Mouse (Mus musculus) common myeloid progenitor, adult 5-6 weeks (primary cell): ENCODE data around the gene Agtr2. TPM values are rescaled to one million over a fixed set of nuclear protein-coding genes. Genes with fewer than 3 reads are reported as not detected.
"Not testable (repeated sequence)": the region's sequence is repeated elsewhere in the genome, so short reads cannot be mapped to it uniquely, and the experiment has no call there.

Source experiments
- ATAC-seq: replicated peaks from 2 replicates; pipeline ENCODE4 v1.8.0; 2016; ENCODE audit warnings: low read depth, mild to moderate bottlenecking, moderate TSS enrichment, inconsistent platforms; ENCODE audit not compliant: poor library complexity, severe bottlenecking
- total RNA-seq: library from RNA; stranded (forward); fragments of 200-1000, 187-1606 nt; gene quantifications from 2 replicates; pipeline ENCODE4 v1.2.3, GENCODE M21; 2017

Gene Agtr2
- not detected in 2 replicates for total RNA-seq

GRCm38 (mm10) chrX:21484414-21484813, at the start of gene Agtr2:
Gene Agtr2 (plus strand): TSS chrX:21484544.
- no peak for ATAC-seq

GRCm38 (mm10) chrX:21452519-21452918, 31.8 kb upstream of the Agtr2 start:
- no peak for ATAC-seq

GRCm38 (mm10) chrX:21488111-21488510, 3.8 kb downstream of the Agtr2 start:
- ATAC-seq: no peak

GRCm38 (mm10) chrX:21500242-21500641, 15.9 kb downstream of the Agtr2 start:
- no peak for ATAC-seq

GRCm38 (mm10) chrX:21507333-21507732, 23.0 kb downstream of the Agtr2 start:
- ATAC-seq: not testable (repeated sequence)

DNA sequence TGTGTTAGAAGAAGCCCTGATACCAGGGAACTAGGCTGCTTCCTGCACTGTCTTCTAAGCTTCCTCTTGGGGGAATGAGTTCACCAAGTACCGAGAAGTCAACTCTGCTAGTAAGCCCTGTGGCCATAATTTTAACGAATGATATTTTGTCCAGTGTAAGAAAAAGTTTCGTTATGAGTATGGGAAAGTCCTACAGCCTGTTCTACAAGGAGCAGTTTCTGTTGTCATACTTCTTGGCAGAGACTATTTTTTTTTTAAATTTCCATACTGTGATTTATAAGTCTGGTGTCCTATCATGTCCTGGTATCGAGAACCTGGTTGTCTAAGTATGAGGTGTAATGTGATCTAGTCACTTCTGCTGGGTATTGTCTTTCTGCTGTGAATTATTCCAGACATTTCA, 38.2 kb downstream of the Agtr2 start:
- no peak for ATAC-seq

Other genes starting within 250 kb of the Agtr2 start
- gene Slc6a14, start 230.4 kb downstream of the Agtr2 start, total RNA-seq: not detected in 2 replicates